9 mouse cellular contexts compared by ENCODE assay signal in genomic region chr7:99553222-99553884, GRCm38 (mm10). TPM values are rescaled to one million over a fixed set of nuclear protein-coding genes. Genes with fewer than 3 reads are reported as not detected.
A peak's percentile ranks its signal among the peaks of the same experiment; 100 is the strongest.
DNase-seq lines count a peak whose midpoint lies in the region; ATAC-seq lines count a peak whose summit lies in the region.
"Had no signal": no experiment of that assay in that cellular context is flagged by ENCODE, and none has a peak within 500 bp of the region (broad histone marks: within the 10 kb centered on the region; RNA-seq: fewer than 3 reads in every experiment).

No protein-coding gene starts in this region.

- peak overlapping the region; percentile 37 for H3K4me2 ChIP-seq in limb, embryonic 13.5 days (replicated peaks)

- peak overlapping the region; percentile 39; the same call in 1 of the 2 replicates for H3K9ac ChIP-seq in limb, embryonic 13.5 days

- peak; percentile 64 for DNase-seq in embryo, embryonic 10 days (ENCODE audit: low spot score)
- DNase-seq in embryo, embryonic 9.5 days (ENCODE audit: extremely low spot score), result no peak
- DNase-seq in lung, adult 18-20 months, result peak; percentile 56 to 69
- no peak for DNase-seq in lung, postnatal 14 days
- peak; percentile 48 for DNase-seq in yolk sac, embryonic 10.5 days (ENCODE audit: low spot score)
- DNase-seq in adrenal gland, postnatal 14 days, result no peak
- DNase-seq in cerebellum, postnatal 10 days, result no peak
- DNase-seq: thymus, postnatal 4 days had no signal

- H3K36me3 ChIP-seq in limb, embryonic 13.5 days, result peaks cover 4% of the 10 kb centered on the region; the same call in 1 of the 2 replicates

- peak; percentile 38; the same call in 1 of the 2 replicates for ATAC-seq in limb, embryonic 13.5 days (ENCODE audit: low FRiP score, low read depth)

- peaks cover 40% of the 10 kb centered on the region for H3K4me1 ChIP-seq in limb, embryonic 13.5 days

- WGBS in limb, embryonic 13.5 days, result 31% methylated on average over 9 of the region's 9 CpGs

- no peaks in the 10 kb centered on the region for H3K27me3 ChIP-seq in limb, embryonic 13.5 days

- H3K9me3 ChIP-seq in limb, embryonic 13.5 days, result no peaks in the 10 kb centered on the region

- H3K27ac ChIP-seq in limb, embryonic 13.5 days, result peak overlapping the region; percentile 77; the same call in 1 of the 2 replicates

- no peak overlapping the region for H3K4me3 ChIP-seq in limb, embryonic 13.5 days

RNA-seq across cellular contexts. Expression of gene Arrb1, which starts 18.1 kb away (rescaled TPM):
- 6.1 and 6.8 TPM in 2 replicates for polyA plus RNA-seq in limb, embryonic 13.5 days (2015; fragmentation: Nextera tagmentation; extraction: Ambion mirVana)
- total RNA-seq in adrenal gland, postnatal 14 days (2021), result 48.9 and 57.9 TPM in 2 replicates

Comparison
In these comparisons a context has a peak if more than half of its experiments do, and no peak if none do; other contexts are left out.
1. DNase-seq: peak in embryo, embryonic 10 days (single experiment), lung, adult 18-20 months (2 of 2) and yolk sac, embryonic 10.5 days (single experiment); none in embryo, embryonic 9.5 days (single experiment), lung, postnatal 14 days (single experiment), adrenal gland, postnatal 14 days (single experiment) and cerebellum, postnatal 10 days (0 of 2).